Mouse (Mus musculus) activated CD4-positive, CD25-positive, alpha-beta regulatory T cell, adult 4 months (primary cell): Measurements from ENCODE around the gene Fbn1. TPM values are rescaled to one million over a fixed set of nuclear protein-coding genes. Genes with fewer than 3 reads are reported as not detected.

Experiments used
- ATAC-seq: one replicate; pipeline ENCODE4 v1.8.0; 2017
- polyA plus RNA-seq, 2 experiments: library from polyadenylated mRNA; unstranded; fragments of 100-300 nt; shearing (Covaris generic); gene quantifications; one replicate each; pipeline ENCODE4 v1.2.1; 2017

Gene Fbn1
- polyA plus RNA-seq, 2 experiments from 2014 or later, result not detected

GRCm38 (mm10) chr2:125498216-125498615 lies 9.6 kb downstream of the Fbn1 start:
- no peak for ATAC-seq

DNA sequence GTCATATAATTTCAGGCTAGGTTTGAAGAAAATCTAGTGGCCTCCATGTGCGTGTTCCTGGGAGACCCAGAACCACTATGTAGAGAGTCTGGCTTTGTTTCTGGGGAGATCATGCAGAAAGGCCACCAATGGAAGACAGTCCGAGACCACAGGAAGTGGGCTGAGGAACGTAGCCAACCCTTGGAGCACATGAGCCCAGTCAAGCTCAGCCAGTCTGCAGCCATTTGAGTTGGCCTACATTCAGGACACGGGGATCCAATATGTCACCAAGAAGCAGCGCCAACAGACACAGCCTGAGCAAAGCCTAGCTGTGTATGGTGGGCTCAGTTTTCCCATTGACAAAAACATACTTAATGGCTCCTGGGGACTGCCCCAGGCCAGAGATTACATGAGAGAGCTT lies 11.1 kb downstream of the Fbn1 start:
- ATAC-seq, result no peak

- ATAC-seq, result no peak
These were observed 12.7 kb downstream of the Fbn1 start for GRCm38 (mm10) chr2:125494831-125495812.

DNA sequence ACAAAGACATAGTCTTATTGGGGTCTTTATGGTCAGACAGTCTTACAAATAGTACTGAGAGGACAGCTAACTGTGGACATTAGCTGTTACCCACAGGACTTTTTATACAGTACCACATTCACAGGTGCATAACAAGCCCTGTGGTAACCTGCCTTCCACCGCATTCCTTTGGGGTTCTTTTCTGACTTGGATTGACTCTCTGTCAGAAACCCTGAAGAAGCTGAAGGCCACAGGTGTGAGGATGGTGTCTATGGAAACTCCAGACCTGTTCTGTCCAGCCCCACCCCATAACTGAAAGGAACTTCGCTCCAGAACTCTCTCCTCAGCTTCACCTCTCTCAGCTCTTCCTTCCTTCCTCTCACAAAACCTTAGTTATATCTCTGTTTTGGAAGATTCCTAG lies 13.5 kb downstream of the Fbn1 start:
- no peak for ATAC-seq

DNA sequence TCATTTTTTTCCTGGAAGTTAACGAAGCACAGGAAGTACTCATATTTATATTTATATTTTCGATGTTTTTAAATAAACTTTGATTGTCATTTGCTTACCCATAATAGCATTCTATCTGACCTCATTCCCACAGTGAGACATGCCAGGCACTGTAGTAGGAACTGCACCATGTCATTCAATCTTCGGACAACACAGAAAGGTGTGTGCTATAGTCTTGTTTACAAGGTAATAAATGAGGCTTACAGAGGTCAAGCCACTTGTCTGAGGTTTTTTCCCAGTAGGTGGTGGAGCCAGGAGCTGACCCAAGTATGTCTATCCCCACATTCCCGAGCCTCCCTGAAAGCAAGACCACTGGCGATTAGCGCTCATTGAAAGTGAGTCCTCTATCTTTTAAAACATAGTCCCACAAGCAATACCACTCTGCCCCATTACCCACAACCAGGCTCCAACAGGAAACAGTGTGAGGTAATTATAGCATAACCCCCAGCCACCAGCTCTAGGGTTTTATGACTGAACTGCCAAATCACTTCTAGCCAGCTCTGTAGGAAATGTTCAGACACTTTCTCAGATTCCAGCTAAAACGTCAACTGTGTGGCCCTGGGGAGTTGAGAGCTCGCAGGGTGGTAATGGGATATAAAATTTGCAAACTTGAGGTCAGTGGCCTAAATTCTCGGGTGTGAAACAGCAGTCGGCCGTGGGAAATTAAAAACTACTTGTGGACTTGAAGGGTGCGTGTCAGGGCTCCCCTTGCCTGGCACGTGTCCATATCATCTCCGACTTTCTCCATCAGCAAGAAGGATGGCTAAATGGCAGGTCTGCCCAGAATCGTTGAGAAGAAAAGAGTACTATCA lies 15.5 kb downstream of the Fbn1 start:
- ATAC-seq, result no peak

DNA sequence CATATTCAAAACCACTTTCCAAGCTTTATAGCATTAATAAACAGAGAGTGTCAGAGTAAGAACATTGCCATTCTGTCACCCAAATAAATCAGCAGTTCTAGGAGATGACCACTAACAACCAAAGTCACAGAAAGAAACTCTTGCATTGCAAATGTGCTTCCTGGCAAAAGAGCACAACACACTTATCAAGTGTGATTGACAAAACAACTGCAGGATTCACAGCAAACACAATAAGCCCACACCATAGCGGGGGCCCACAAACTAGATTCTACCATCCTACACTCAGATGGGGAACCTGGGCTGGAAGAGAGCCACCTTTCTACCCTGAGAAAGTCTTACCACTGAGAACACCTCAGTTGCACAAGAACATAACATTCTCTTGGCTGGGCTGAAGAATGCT lies 17.8 kb downstream of the Fbn1 start:
- ATAC-seq, result no peak

DNA sequence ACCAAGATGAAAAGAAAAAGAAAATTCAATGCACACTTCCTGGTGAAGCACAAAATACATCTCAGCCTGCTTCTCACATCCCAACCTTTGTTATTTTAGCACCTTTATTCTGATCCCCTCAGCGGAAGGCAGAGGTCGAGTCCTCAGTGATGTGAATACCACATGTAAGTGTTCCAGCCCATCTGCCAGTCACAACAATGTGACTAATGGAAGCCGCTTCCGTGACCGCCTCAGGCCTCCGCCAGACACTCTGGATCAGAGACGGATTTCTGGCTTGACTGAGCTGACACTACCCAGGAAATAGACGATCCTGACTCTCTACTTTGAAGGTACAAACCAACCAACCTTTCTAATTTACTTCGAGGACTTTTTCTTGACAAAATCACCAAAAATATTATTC lies 22.9 kb downstream of the Fbn1 start:
- ATAC-seq, result no peak

DNA sequence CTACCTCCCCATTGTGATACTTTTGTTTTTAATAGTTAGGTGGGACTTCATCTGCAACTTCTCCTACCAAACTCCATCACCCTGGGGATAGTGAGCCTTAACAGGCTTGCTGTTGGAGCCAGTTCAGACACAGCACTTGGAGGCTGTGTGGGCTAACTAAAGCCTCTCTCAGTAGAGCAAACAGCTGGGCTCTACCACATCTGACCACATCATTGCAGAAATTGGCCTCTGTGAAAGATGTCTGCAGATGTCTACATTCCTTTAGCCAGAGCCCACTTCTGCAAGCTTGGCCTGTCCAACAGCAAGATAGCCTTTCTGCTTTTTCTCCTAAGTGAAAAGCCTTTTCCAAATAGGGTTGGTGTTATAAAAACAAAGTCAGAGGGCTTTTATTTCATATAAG lies 23.6 kb downstream of the Fbn1 start:
- ATAC-seq, result no peak

- no peak for ATAC-seq
These were observed 26.1 kb downstream of the Fbn1 start for GRCm38 (mm10) chr2:125481531-125482317.

DNA sequence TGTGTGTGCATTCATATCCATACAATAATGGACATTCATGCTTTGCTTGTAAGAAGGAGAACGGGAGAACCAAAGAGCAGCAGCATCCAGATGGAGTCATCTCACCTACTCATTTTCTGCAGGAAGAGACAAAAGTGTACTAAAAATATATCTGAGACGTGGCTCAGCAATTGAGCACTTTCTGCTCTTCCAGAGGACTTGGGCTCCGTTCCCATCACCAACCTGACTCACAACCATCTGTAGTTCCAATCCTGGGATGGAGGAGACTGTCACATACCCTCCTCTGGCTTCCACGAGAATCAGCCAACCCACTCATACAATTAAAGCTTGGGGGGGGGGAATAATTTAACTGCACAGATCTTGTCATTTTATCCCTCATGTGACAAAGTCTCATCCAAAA lies 26.7 kb downstream of the Fbn1 start:
- ATAC-seq, result no peak

DNA sequence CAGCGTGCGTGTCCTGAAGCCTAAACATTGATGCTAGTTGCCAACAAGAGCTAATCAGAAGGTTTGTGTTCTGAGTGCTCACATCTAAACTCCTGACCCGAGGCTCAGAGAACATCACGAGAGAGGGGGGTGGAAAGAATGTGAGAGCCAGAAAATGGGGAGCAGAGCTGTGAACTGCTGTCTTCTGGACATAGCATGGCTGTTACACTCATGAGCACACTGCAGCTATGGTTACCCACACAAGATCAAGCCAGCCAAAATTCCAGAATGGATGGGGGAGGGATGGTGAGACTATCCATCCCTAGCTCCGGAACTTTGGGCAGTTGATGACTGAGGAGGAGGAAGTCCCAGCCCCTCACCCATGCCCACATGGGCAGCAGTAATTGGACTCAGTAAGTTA lies 27.7 kb downstream of the Fbn1 start:
- ATAC-seq, result no peak

DNA sequence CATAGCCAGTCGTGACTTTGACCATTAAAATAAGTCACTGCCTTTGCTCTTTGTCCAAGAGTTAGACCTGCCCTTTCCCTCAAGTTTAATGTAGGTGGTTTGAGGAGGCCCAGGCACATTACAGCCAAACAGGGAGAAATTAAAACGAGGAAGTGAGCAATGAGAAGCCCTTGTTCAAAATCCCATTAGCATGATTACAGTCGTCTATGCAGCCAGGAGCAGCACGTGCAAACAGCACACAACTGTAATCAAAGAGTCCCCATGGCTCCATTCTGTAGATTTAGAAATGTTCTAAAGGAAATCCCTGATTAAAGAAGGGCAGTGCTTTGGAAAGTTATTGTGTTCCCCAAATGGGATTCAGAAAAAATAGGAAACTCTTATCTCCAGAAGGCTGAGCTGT lies 29.1 kb downstream of the Fbn1 start:
- ATAC-seq, result no peak

GRCm38 (mm10) chr2:125477367-125477766 lies 30.4 kb downstream of the Fbn1 start:
- ATAC-seq, result no peak

DNA sequence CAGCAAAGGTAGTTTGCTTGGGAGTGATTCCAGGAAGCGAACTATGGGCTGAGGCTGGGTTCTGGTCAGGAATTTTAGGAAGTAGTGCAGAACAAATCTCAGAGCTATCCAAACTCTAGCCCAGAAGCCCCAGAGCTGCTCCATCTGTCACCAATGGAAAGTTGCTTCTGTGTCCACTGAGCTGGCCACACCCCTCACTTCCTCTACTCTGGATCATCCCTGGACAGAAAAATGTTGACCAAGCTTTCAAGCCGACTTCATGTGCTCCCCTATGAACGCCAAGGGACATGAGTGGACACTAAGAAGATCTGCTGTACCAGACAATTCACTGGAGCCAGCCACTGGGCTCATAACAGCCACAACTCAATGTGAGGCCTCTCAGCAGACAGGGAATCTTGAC lies 31.6 kb downstream of the Fbn1 start:
- no peak for ATAC-seq

GRCm38 (mm10) chr2:125474690-125475089 lies 33.1 kb downstream of the Fbn1 start:
- no peak for ATAC-seq

DNA sequence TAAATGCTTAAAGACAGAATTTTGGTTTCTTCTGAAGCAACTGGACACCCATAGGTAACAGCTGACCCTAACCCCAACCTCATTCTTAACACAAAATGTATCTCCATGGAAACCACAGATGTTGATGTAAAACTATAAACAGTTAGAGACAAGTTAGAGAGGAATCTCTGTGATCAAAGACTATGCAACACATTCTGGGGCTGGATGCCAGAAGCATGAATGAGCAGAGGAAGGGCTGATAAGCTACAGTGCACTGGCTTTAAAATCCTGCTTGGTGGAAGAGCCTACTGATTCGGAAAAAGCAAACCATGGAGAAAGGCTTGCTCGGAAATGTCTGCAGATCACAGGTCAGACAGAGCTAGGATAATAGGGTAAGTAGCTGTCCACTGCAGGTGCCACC lies 34.6 kb downstream of the Fbn1 start:
- no peak for ATAC-seq

DNA sequence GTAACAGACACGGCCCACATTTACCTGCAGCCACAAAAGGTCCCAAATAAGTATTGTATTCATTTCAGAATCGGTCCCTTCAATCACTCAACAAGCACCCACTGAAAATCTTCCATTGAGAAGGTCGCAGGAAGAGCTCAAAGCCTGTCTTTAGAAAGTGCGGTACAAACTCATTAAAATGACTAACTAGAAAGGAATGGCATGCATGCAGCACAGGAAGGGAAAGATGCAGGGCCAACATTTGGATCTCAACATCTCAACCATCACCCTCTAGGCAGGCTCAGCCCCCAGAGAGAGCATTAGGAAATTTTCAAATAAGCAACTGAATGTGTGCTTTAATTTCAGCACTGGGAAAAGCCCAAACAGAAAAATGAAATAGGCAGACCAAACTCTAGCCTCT lies 36.1 kb downstream of the Fbn1 start:
- no peak for ATAC-seq

DNA sequence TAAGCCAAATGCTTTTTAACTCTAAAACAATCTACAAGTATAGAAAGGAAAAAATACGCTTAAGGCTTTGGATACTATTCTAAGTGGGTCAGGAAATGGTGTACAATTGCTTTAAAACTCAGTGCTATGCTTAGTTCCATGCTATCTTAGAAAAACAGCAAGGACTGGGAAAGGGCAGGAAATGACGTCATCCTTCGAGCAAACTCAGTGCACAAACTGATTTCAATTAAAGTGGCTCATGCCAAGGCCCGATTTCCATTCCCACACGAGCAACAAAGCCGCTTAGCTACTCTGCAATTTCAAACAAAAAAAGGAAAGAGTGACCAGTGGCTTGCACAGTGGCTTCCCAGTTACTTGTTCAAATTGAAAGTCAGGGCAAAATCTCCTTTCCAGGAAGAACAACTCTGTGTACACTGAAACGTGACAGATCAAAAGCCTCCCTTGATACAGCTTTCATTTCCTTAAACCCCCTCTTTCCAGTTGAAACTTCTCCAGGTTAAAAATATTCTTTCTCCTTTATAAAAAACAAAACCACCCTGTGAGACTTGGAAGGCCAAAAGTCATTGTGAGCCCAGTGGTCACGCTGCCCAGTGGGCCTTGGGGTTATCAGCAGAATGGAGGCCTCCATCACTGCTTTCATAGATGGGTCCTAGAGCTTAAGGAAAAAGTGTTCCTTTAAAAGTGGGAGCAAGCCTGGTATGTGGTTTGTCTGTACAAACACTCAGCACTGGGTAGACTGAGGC lies 37.1 kb downstream of the Fbn1 start:
- ATAC-seq, result no peak

DNA sequence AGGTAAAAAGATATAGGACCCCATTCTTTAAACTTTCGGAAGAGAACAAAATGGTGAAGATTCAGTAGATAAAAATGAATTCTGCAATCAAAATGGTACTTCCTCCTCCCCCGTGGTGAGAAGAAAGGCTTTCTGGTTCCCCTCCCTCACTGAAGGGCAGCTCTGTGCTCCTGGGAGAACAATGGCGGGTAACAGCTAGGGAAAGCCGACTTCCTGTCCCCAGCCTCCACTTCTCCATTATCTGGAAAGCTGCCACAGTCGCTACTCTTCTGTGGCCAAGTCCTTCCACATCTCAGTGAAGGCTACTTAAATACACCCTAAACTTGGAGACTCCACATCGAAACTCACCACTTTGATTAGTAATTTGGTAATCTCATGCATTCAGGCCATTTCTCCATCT lies 43.8 kb downstream of the Fbn1 start:
- ATAC-seq, result no peak

DNA sequence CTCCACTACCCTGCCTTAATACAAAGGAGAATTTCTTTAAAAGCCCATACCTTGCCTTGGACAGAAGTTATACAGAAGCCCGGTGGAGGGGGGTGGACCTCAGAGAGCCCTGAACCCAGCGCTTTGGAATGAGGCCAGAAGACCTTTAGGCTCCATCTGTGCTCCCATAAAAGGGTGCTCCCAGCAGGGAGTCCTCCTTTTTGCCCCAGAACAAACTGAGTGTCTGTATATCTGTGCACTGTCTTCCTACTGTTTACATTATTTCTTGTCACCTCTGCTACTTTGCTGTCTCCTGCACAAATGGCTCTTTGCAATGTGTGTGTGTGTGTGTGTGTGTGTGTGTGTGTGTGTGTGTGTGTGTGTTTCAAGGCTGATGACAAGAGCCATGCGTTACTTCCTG lies 48.7 kb downstream of the Fbn1 start:
- no peak for ATAC-seq

- ATAC-seq, result no peak
These were observed 51.6 kb downstream of the Fbn1 start for GRCm38 (mm10) chr2:125456059-125456789.
